Mouse (Mus musculus): ENCODE data around the gene Pkp4.

Gene Pkp4

GRCm38 (mm10) chr2:59160605-59160963, at the start of gene Pkp4, which contains the start of gene Ccdc148:
Pkp4 (plus strand) TSS chr2:59160850.
Ccdc148 (minus strand) TSS chr2:59160683.
- DNase-seq (ENCODE audit: low spot score): peak; percentile 79

- DNase-seq (ENCODE audit: low spot score): no peak
Observed at GRCm38 (mm10) chr2:59129023-59129422, 31.6 kb upstream of the Pkp4 start.

DNA sequence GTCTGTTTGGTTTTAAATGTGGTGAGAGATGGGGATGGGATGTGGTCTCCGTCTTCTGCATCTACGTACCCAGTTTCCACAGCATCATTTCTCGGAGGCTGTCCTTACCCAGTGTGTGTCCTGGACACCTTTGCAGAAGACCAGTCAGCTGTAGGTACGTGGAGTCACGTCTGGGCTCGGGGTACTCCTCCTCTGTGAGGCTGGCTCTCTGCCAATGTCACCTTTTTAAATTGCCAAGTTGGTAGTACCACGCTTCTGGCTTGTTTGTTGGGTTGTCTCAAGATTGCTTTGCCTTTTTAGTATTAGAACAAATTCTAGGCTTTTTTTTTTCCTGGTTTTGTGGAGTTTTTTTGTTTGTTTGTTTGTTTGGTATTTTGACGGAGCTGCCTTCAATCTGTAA, 30.8 kb upstream of the Pkp4 start:
- DNase-seq (ENCODE audit: low spot score): no peak

DNA sequence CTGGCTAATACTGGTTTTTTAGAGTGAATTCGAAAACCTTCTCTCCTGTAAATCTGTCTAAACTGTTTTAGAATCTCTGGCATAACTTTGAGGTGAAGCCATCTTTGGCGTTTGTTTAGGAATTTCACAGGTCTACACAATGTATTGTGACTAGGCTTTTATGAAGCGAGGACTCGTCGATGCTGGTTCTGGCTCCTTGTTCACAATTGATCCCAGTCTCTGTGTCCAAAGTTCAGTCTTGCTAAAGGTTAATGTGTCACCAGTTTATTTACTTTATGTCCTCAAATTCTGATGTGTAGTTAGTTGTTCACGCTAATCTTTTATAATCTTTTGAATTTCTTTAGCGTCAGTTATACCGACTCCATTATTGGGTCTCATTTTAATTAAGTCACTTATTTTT, 29.6 kb upstream of the Pkp4 start:
- no peak for DNase-seq (ENCODE audit: low spot score)

- no peak for DNase-seq (ENCODE audit: low spot score)
Observed at GRCm38 (mm10) chr2:59155428-59155827, 5.2 kb upstream of the Pkp4 start.

GRCm38 (mm10) chr2:59158117-59158516, 2.5 kb upstream of the Pkp4 start:
- no peak for DNase-seq (ENCODE audit: low spot score)

GRCm38 (mm10) chr2:59159961-59160604, 567 bp upstream of the Pkp4 start:
- DNase-seq (ENCODE audit: low spot score): no peak

DNA sequence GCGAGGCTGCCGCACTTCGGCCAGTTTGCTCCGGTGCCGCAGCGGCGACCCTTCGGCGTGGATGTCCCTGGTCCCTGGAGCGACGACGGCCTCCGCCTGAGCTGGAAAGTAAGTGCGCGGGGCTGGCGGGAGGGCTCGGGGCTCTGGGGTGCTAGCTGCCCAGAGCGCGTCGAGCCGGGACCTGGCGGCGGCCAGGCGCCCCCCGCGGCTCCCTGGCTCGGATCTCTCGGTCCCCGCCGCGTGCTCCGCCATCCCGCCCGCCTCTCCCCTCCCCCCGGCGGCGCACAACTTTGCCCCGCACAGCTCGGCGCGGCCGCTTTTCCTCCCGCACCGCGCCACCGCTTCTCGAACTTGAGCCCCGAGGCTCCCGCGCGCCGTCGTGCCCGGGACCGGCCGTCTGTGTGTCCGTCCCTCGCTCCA, 381 bp downstream of the Pkp4 start:
- DNase-seq (ENCODE audit: low spot score): no peak

DNA sequence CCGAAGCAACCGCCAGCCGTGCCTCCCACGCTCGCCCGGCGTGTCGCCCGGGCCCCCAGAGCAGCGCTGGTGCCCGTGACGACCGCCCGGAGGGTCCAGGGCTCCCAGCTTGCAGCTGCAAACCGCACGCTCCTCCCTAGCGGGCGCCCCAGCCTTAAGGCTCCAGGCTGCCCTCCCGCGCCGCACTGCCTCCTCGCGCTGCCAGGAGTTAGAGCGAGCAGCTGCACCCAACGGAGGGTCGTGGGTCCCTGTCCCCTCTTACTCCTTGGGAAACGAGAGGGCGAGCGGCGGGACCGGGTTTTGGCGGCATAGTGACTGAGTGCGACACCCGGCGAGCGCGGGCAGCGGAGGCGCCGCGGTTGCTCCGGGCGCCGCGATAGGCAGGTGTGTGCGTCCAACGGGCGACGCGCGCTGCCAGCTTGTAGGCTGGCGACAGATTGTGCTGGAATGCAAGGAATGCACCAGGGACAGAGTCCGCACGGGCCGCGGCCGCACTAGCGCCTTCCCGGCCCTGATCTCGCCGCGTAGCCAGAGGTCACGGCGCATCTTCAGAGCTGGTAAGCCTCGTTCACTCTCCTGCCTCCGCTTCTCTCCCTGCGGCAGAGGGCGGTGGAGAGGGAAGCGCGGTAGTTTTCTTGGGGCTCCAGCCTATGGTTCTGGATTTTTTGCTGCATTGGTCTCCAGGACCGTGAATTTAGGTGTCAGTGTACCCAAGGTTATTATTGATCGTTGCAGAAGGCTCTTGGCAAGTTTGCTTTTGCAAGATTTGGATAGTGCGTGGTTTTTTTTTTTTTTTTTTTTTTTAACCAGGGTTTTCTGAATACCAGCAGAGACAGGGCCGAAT, 1.0 kb downstream of the Pkp4 start:
- peak; percentile 44 for DNase-seq (ENCODE audit: low spot score)

DNA sequence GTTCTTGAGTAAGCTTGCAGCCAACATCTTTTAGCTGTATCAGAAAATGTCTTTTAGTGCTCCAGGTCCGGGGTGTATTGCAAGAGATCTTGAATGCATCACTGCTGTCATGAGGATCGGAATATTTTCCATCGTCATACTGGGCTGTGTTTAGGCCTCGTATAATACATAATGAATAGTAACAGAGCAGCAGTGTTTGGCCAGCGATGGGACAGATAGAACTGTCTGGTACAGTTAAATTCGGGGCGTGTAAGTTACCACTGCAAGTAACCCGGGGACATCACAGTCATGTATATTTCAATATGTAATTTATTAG, 1.6 kb downstream of the Pkp4 start:
- no peak for DNase-seq (ENCODE audit: low spot score)

DNA sequence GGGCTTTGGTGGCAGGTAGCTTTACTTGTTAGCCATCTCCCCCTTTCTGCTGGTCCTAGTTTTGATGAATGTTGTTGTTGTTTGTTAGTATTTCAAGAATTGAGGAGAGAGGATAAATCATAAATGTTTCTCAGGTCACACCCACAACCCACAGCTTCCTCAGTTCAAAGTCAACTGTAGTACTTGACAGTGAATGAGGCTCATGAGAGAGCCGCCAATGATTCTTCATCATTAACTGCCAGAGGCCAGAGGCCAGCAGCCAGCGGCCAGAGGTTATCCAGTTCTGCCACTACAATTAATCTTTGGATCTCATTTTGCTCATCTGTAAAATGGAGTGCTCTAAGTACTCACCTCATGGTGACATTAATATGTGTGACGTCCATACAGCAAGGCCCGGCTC, 6.3 kb downstream of the Pkp4 start:
- no peak for DNase-seq (ENCODE audit: low spot score)

DNA sequence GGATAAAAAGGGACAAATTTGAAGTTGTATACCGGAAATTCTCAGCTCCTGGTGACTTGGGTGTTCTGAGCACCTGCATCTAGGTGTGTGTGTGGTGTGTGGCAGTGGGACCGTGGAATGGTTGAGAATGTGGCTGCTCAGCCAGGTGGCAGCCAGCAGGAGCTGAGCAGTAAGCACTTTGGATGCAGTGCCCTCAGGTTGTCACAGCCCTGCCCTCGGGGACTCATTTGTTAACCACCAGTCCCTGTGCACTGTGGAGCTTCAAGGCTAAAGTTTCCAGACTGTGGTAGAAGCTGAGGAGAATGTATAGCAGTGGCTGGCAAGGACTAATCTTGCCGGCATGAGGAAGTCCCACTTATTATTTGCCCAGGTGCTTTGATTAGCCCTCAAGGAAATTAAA, 7.2 kb downstream of the Pkp4 start:
- no peak for DNase-seq (ENCODE audit: low spot score)

GRCm38 (mm10) chr2:59169572-59170207, 9.0 kb downstream of the Pkp4 start:
- DNase-seq (ENCODE audit: low spot score): no peak

- DNase-seq (ENCODE audit: low spot score): no peak
Observed at GRCm38 (mm10) chr2:59170208-59170589, 9.5 kb downstream of the Pkp4 start.

- DNase-seq (ENCODE audit: low spot score): no peak
Observed at GRCm38 (mm10) chr2:59170593-59170992, 9.9 kb downstream of the Pkp4 start.

GRCm38 (mm10) chr2:59171533-59171932, 10.9 kb downstream of the Pkp4 start:
- DNase-seq (ENCODE audit: low spot score): no peak

- DNase-seq (ENCODE audit: low spot score): no peak
Observed at GRCm38 (mm10) chr2:59175926-59176325, 15.3 kb downstream of the Pkp4 start.

DNA sequence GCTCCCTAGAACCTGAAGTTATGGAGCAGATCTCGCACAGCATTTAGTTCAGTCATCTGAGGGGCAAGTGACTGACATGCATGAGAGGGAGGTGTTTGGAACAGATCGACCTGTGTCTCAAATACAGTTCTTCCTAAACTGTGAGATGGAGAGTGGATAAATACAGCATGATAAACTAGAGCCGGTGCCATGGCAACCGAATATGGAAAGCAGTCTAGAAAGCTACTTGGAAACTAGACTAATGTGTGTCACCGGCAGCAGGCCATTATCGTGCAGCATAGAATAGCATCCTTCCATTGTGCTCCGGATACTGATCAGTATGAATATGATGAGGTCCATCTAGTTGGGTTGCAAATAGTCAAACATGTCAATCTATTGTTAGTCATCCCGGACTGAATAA, 17.5 kb downstream of the Pkp4 start:
- DNase-seq (ENCODE audit: low spot score): peak; percentile 39

DNA sequence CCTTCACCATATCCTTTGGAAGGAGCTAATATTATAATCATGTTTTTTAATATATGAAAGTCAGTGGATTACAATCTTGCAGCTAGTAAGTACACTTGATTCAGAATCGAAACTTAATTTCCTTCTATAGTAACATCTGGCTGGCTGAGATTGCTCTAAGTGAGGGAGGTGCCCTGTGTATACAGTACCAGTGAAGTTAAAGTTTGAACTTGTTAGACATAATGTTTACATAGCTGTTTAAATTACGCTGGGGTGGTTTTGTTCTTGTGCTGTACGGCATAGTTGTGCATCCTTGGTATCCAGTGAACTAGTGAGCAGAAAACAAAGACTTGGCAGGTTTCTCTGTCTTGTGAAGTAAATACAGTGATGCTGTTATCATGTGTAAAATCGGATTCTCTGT, 18.3 kb downstream of the Pkp4 start:
- no peak for DNase-seq (ENCODE audit: low spot score)

GRCm38 (mm10) chr2:59179487-59179886, 18.8 kb downstream of the Pkp4 start:
- DNase-seq (ENCODE audit: low spot score): no peak

- no peak for DNase-seq (ENCODE audit: low spot score)
Observed at GRCm38 (mm10) chr2:59181321-59182113, 20.9 kb downstream of the Pkp4 start.

DNA sequence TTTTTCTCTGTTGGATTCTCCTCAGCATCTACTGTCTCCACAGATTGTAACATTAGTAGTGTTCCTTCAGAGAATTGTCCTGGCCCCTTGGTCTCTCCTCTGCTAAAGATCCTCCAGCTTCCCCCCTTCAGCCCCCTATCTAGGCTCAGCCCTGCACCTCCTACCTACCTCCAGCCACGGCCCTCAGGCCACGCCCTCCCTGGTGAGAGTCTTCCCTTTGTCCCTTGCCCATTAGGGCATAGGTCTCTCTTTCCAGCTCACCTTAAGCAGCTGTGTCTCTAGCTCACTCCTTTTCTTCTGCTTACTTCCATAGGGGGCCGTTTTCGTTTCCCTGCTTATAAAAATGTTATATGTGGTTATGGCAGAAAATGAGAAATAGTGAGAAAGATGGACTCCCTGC, 22.9 kb downstream of the Pkp4 start:
- DNase-seq (ENCODE audit: low spot score): no peak

Measured in layer of hippocampus, adult 9-10 months (tissue).